Mouse (Mus musculus): Measurements from ENCODE around the gene Gm4952. TPM values are rescaled to one million over a fixed set of nuclear protein-coding genes. Genes with fewer than 3 reads are reported as not detected.

The Gm4952 gene
- polyA plus RNA-seq, 1 experiment from 2014 or later: not detected

- Histone ChIP-seq H3K4me1 (peaks cover 9% of the 10 kb centered on the region; the same call in 1 of the 2 replicates), H3K9me3 (no peaks in the 10 kb centered on the region), H3K27me3 (replicated peaks) (no peaks in the 10 kb centered on the region), H3K27ac (no peak overlapping the region), H3K36me3 (peaks cover 15% of the 10 kb centered on the region), H3K4me2 (replicated peaks) (no peak overlapping the region), H3K4me3 (no peak overlapping the region), H3K9ac (no peak overlapping the region)
- ATAC-seq (ENCODE audit: low FRiP score, low read depth): no peak
- 95% methylated on average over 2 of the region's 2 CpGs for WGBS
Observed at GRCm38 (mm10) chr19:12575514-12575913, 24.3 kb upstream of the Gm4952 start.

GRCm38 (mm10) chr19:12576639-12577038 is 23.1 kb upstream of the Gm4952 start:
- no peaks in the 10 kb centered on the region for H3K27me3 ChIP-seq (replicated peaks)
- H3K27ac ChIP-seq: no peak overlapping the region
- no peak overlapping the region for H3K9ac ChIP-seq
- H3K9me3 ChIP-seq: no peaks in the 10 kb centered on the region
- no peak for ATAC-seq (ENCODE audit: low FRiP score, low read depth)
- H3K4me2 ChIP-seq (replicated peaks): no peak overlapping the region
- 90% methylated on average over 2 of the region's 2 CpGs for WGBS
- peaks cover 15% of the 10 kb centered on the region for H3K36me3 ChIP-seq
- no peak overlapping the region for H3K4me3 ChIP-seq
- H3K4me1 ChIP-seq: peaks cover 9% of the 10 kb centered on the region; the same call in 1 of the 2 replicates

DNA sequence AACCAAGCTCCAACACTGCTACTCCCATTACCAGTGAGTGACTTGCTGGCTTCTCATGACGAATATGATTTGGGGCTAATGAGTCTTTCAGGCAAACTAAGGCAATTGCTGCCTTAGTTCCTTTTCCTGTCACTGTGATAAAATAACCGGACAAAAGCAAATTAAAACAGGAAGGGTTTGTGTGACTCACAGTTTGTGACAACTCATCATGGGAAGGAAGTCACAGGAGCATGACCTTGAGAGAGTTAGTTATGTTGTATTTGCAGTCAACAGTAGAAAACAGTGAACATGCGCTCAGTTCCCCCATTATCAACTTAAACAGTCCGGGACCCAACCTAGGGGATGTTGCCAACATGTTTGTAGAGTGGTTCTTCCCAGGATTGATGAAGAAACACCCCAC is 14.5 kb upstream of the Gm4952 start:
- Histone ChIP-seq H3K4me2 (replicated peaks) (no peak overlapping the region), H3K4me3 (no peak overlapping the region), H3K9me3 (no peaks in the 10 kb centered on the region), H3K4me1 (no peaks in the 10 kb centered on the region), H3K27ac (no peak overlapping the region), H3K36me3 (no peaks in the 10 kb centered on the region), H3K27me3 (replicated peaks) (no peaks in the 10 kb centered on the region), H3K9ac (no peak overlapping the region)
- no peak for ATAC-seq (ENCODE audit: low FRiP score, low read depth)
- WGBS: 88% methylated on average over 4 of the region's 4 CpGs

GRCm38 (mm10) chr19:12591908-12592307 is 7.9 kb upstream of the Gm4952 start:
- Histone ChIP-seq H3K4me2 (replicated peaks) (no peak overlapping the region), H3K4me1 (no peaks in the 10 kb centered on the region), H3K27me3 (replicated peaks) (no peaks in the 10 kb centered on the region), H3K27ac (no peak overlapping the region), H3K36me3 (no peaks in the 10 kb centered on the region), H3K9me3 (no peaks in the 10 kb centered on the region), H3K4me3 (no peak overlapping the region), H3K9ac (no peak overlapping the region)
- ATAC-seq (ENCODE audit: low FRiP score, low read depth): no peak; the same call in 1 of the 2 replicates
- WGBS: 6% methylated on average over 1 of the region's 1 CpGs

- Histone ChIP-seq H3K4me1 (no peaks in the 10 kb centered on the region), H3K9me3 (no peaks in the 10 kb centered on the region), H3K4me3 (no peak overlapping the region), H3K27me3 (replicated peaks) (no peaks in the 10 kb centered on the region), H3K36me3 (no peaks in the 10 kb centered on the region), H3K4me2 (replicated peaks) (peak overlapping the region; percentile 93), H3K27ac (no peak overlapping the region), H3K9ac (no peak overlapping the region)
- no peak for ATAC-seq (ENCODE audit: low FRiP score, low read depth)
- WGBS: 48% methylated on average over 2 of the region's 2 CpGs
Observed at GRCm38 (mm10) chr19:12595135-12595529, 4.6 kb upstream of the Gm4952 start.

- Histone ChIP-seq H3K27ac (no peak overlapping the region), H3K4me1 (no peaks in the 10 kb centered on the region)
- WGBS: under 1% methylated on average over 49 of the region's 49 CpGs
Observed at GRCm38 (mm10) chr19:12595530-12596289, 4.1 kb upstream of the Gm4952 start.

GRCm38 (mm10) chr19:12596290-12597072 is 3.3 kb upstream of the Gm4952 start:
- ATAC-seq (ENCODE audit: low FRiP score, low read depth): peak; percentile 70
- no peaks in the 10 kb centered on the region for H3K27me3 ChIP-seq (replicated peaks)
- WGBS: 18% methylated on average over 23 of the region's 23 CpGs
- peak overlapping the region; percentile 60 for H3K9ac ChIP-seq
- peak overlapping the region; percentile 93 for H3K4me2 ChIP-seq (replicated peaks)
- no peaks in the 10 kb centered on the region for H3K9me3 ChIP-seq
- no peak overlapping the region for H3K27ac ChIP-seq
- no peaks in the 10 kb centered on the region for H3K36me3 ChIP-seq
- H3K4me3 ChIP-seq: peak overlapping the region; percentile 52
- H3K4me1 ChIP-seq: no peaks in the 10 kb centered on the region

More at GRCm38 (mm10) chr19:12595530-12596289, 4.1 kb upstream of the Gm4952 start:
- Histone ChIP-seq H3K9me3 (no peaks in the 10 kb centered on the region), H3K36me3 (no peaks in the 10 kb centered on the region), H3K27me3 (replicated peaks) (no peaks in the 10 kb centered on the region), H3K9ac (peak overlapping the region; percentile 60), H3K4me2 (replicated peaks) (peak overlapping the region; percentile 93), H3K4me3 (peak overlapping the region; percentile 52)
- peak; percentile 89 for ATAC-seq (ENCODE audit: low FRiP score, low read depth)

DNA sequence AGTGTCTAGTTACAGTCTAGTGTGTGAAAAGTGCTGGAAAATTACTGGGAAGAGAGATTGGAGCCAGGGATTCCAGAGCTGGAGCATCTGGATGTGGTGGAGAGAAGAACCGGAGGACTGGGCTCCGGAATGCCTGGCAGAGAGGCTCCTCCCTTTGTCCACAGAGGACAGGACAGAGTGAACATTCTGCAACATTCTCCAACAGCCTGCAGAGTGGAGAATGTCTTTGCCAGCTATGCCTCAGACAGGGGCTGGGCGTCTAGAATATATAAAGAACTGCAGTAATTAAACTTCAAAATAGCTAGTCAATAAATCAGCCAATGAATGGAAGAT is 2.7 kb upstream of the Gm4952 start:
- peak overlapping the region; percentile 93 for H3K4me2 ChIP-seq (replicated peaks)

DNA sequence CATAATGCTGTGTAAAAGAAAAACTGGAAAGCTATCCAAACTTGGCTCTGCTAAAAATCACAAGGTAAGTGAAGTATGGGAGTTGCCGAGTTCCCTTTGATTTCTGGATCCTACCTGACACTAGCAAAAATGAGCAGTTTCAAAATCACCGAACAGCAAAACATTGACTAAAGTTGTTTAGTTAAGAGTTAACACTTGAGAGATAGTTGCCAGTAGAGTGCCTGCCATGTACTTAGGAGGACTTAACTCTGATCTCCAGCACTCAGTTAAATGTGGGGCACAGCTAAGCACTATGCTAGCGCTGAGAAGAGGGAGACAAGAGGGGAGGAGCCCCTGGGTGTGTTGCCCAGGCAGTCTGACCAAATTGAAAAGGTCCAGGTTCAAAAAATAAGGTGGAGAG is 1.1 kb upstream of the Gm4952 start:
- WGBS: 67% methylated on average over 3 of the region's 3 CpGs
- Histone ChIP-seq H3K27ac (no peak overlapping the region), H3K4me3 (no peak overlapping the region), H3K27me3 (replicated peaks) (no peaks in the 10 kb centered on the region), H3K9ac (no peak overlapping the region), H3K9me3 (no peaks in the 10 kb centered on the region), H3K4me2 (replicated peaks) (no peak overlapping the region), H3K36me3 (no peaks in the 10 kb centered on the region), H3K4me1 (no peaks in the 10 kb centered on the region)
- ATAC-seq (ENCODE audit: low FRiP score, low read depth): no peak

More for the DNA sequence above, 2.7 kb upstream of the Gm4952 start:
- no peak overlapping the region for H3K9ac ChIP-seq
- H3K4me3 ChIP-seq: peak overlapping the region; percentile 52; the same call in 1 of the 2 replicates
- no peak overlapping the region for H3K27ac ChIP-seq
- H3K36me3 ChIP-seq: no peaks in the 10 kb centered on the region
- no peaks in the 10 kb centered on the region for H3K27me3 ChIP-seq (replicated peaks)
- 51% methylated on average over 3 of the region's 3 CpGs for WGBS
- H3K4me1 ChIP-seq: no peaks in the 10 kb centered on the region
- no peaks in the 10 kb centered on the region for H3K9me3 ChIP-seq
- no peak for ATAC-seq (ENCODE audit: low FRiP score, low read depth)

GRCm38 (mm10) chr19:12600684-12601480 is 1.1 kb downstream of the Gm4952 start:
- Histone ChIP-seq H3K9me3 (no peaks in the 10 kb centered on the region), H3K4me2 (replicated peaks) (no peak overlapping the region), H3K36me3 (no peaks in the 10 kb centered on the region), H3K27me3 (replicated peaks) (no peaks in the 10 kb centered on the region), H3K4me3 (no peak overlapping the region), H3K9ac (no peak overlapping the region), H3K27ac (no peak overlapping the region), H3K4me1 (no peaks in the 10 kb centered on the region)
- 22% methylated on average over 2 of the region's 2 CpGs for WGBS
- ATAC-seq (ENCODE audit: low FRiP score, low read depth): no peak

- Histone ChIP-seq H3K4me1 (no peaks in the 10 kb centered on the region), H3K36me3 (no peaks in the 10 kb centered on the region), H3K9me3 (no peaks in the 10 kb centered on the region), H3K27me3 (replicated peaks) (no peaks in the 10 kb centered on the region), H3K9ac (no peak overlapping the region), H3K4me3 (no peak overlapping the region), H3K4me2 (replicated peaks) (no peak overlapping the region), H3K27ac (no peak overlapping the region)
- no peak for ATAC-seq (ENCODE audit: low FRiP score, low read depth)
Observed at GRCm38 (mm10) chr19:12608336-12608735, 8.6 kb downstream of the Gm4952 start.

DNA sequence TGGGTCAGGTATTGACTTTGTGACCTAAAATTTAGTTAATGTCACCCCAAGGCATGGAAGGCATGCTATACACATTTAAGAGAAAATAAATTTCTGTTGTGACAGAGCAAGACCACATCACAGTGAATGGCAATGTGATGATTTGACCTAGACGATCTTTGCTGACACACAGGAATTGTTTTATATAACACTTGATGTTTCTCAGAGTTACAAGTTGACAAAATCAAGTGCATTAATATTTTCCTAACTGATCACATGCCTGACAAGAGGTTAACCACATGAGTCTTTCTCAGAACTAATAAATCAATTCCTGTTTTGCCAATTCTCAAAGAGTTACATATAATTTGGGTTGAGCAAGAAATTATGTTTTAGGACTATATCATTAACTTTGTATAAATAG is 13.9 kb downstream of the Gm4952 start:
- H3K27ac ChIP-seq: no peak overlapping the region
- no peak overlapping the region for H3K9ac ChIP-seq
- H3K4me1 ChIP-seq: no peaks in the 10 kb centered on the region
- H3K4me3 ChIP-seq: no peak overlapping the region
- ATAC-seq (ENCODE audit: low FRiP score, low read depth): no peak
- no peak overlapping the region for H3K4me2 ChIP-seq (replicated peaks)
- no peaks in the 10 kb centered on the region for H3K36me3 ChIP-seq
- no peaks in the 10 kb centered on the region for H3K27me3 ChIP-seq (replicated peaks)
- no peaks in the 10 kb centered on the region for H3K9me3 ChIP-seq
- 85% methylated on average over 1 of the region's 1 CpGs for WGBS

Measured in neural tube, embryonic 12.5 days (tissue).